Mouse (Mus musculus): Measurements from ENCODE around the gene Olfr978. TPM values are rescaled to one million over a fixed set of nuclear protein-coding genes. Genes with fewer than 3 reads are reported as not detected.
"Not testable (repeated sequence)": the region's sequence is repeated elsewhere in the genome, so short reads cannot be mapped to it uniquely, and the experiment has no call there.

The Olfr978 gene
- not detected in 2 replicates for polyA plus RNA-seq (2015; fragmentation: Nextera tagmentation; extraction: Ambion mirVana)

DNA sequence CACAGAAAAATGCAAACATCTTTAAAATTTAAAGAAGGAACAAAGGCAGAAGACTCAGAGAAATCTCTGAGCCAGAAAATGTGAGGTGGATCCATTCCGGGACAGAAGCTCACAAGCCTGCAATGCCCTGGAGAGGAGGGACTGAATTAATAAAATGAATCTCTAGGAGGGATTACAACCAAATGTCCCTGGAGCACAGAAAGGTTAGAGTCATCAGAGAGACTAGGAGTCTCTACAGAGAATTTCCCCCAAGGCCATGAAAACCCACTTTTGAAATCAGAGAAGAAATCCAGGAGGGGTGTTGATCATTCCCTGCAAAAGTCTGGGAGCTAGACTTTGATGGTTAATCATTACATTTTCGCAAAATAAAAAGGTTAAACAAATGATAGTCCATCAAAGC is at the start of gene Olfr978:
Gene Olfr978 (plus strand): TSS at position 301 of the 400 bp plus-strand sequence.
- Histone ChIP-seq H3K27me3 (replicated peaks; ENCODE audit: control insufficient read depth, insufficient read depth, low read length) (no peaks in the 10 kb centered on the region), H3K4me3 (ENCODE audit: low read length) (no peak within 1 kb of the TSS), H3K9ac (ENCODE audit: low read depth, low read length) (no peak within 1 kb of the TSS), H3K27ac (ENCODE audit: low read depth, low read length) (no peak within 1 kb of the TSS), H3K36me3 (ENCODE audit: control insufficient read depth, insufficient read depth, low read length) (no peaks in the 10 kb centered on the region), H3K4me2 (ENCODE audit: low read length) (no peak within 1 kb of the TSS), H3K4me1 (ENCODE audit: control insufficient read depth, insufficient read depth, low read depth, low read length) (no peaks in the 10 kb centered on the region), H3K9me3 (ENCODE audit: control insufficient read depth, low read length) (no peaks in the 10 kb centered on the region)
- WGBS, result 91% methylated on average over 2 of the region's 2 CpGs
- no peak for ATAC-seq

DNA sequence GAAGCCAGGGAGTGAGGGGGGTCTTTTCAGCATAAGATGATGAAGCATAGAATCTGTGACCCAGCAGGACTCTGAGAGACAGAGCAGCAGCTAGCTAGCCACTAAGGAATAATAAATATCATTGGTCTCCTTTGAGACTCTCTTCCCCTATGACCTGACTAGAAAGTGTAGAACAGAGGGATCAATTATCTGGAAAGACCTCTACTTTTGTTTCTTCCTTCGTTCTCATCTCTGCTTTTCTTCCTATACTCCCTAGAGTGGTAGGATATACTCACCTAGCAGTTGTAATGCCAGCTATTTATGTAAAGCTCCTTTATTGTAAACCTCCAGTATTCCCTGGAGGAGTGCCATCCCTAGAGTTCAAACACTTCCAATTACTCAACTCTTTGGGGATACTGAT is 40.0 kb upstream of the Olfr978 start, which contains the start of gene Olfr975:
Gene Olfr975 (minus strand): TSS at position 101 of the 400 bp plus-strand sequence.
- 74% methylated on average over 1 of the region's 1 CpGs for whole genome bisulfite sequencing
- Histone ChIP-seq H3K9me3 (ENCODE audit: control insufficient read depth, low read length) (no peaks in the 10 kb centered on the region), H3K27ac (ENCODE audit: low read depth, low read length) (no peak within 1 kb of the TSS), H3K4me3 (ENCODE audit: low read length) (no peak within 1 kb of the TSS), H3K9ac (ENCODE audit: low read depth, low read length) (no peak within 1 kb of the TSS), H3K4me2 (ENCODE audit: low read length) (no peak within 1 kb of the TSS), H3K4me1 (ENCODE audit: control insufficient read depth, insufficient read depth, low read depth, low read length) (no peaks in the 10 kb centered on the region), H3K36me3 (ENCODE audit: control insufficient read depth, insufficient read depth, low read length) (no peaks in the 10 kb centered on the region), H3K27me3 (replicated peaks; ENCODE audit: control insufficient read depth, insufficient read depth, low read length) (no peaks in the 10 kb centered on the region)
- ATAC-seq, result no peak

DNA sequence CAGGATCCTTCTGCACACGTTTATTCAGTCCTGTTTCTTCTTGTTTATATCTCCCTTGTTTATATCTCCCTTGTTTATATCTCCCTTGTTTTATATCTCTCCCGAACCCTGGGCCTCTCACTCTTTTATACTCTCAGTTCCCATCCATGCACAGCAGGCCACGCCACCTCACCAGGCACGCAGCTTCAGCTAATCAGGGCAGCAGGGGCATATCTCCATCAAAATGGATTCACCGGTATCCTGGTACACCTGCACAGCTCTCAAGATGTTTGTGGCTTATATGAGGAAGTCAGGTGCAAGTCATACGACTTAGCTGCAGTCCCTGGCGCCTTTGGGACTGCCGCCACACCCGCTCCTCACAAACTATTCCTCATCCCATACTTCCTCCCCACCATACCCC is 30.9 kb upstream of the Olfr978 start, which contains the start of gene Olfr976:
Gene Olfr976 (minus strand): TSS at position 101 of the 400 bp plus-strand sequence.
- H3K9me3 ChIP-seq (ENCODE audit: control insufficient read depth, low read length); H3K4me1 ChIP-seq (ENCODE audit: control insufficient read depth, insufficient read depth, low read depth, low read length); H3K27ac ChIP-seq (ENCODE audit: low read depth, low read length); H3K27me3 ChIP-seq (replicated peaks; ENCODE audit: control insufficient read depth, insufficient read depth, low read length); H3K36me3 ChIP-seq (ENCODE audit: control insufficient read depth, insufficient read depth, low read length); ATAC-seq; H3K4me2 ChIP-seq (ENCODE audit: low read length); H3K9ac ChIP-seq (ENCODE audit: low read depth, low read length); H3K4me3 ChIP-seq (ENCODE audit: low read length): not testable (repeated sequence)
- WGBS, result 84% methylated on average over 6 of the region's 9 CpGs

- not testable (repeated sequence) for H3K36me3 ChIP-seq (ENCODE audit: control insufficient read depth, insufficient read depth, low read length); ATAC-seq; H3K4me1 ChIP-seq (ENCODE audit: control insufficient read depth, insufficient read depth, low read depth, low read length); H3K9me3 ChIP-seq (ENCODE audit: control insufficient read depth, low read length); H3K27me3 ChIP-seq (replicated peaks; ENCODE audit: control insufficient read depth, insufficient read depth, low read length); H3K27ac ChIP-seq (ENCODE audit: low read depth, low read length); H3K4me3 ChIP-seq (ENCODE audit: low read length); H3K9ac ChIP-seq (ENCODE audit: low read depth, low read length); H3K4me2 ChIP-seq (ENCODE audit: low read length)
- WGBS, result 92% methylated on average over 1 of the region's 1 CpGs
These were observed 15.2 kb upstream of the Olfr978 start for GRCm38 (mm10) chr9:39976581-39977145.

- WGBS, result 100% methylated on average over 1 of the region's 1 CpGs
- Histone ChIP-seq H3K4me2 (ENCODE audit: low read length) (no peak within 1 kb of the TSS), H3K4me1 (ENCODE audit: control insufficient read depth, insufficient read depth, low read depth, low read length) (no peaks in the 10 kb centered on the region), H3K27me3 (replicated peaks; ENCODE audit: control insufficient read depth, insufficient read depth, low read length) (no peaks in the 10 kb centered on the region), H3K9me3 (ENCODE audit: control insufficient read depth, low read length) (no peaks in the 10 kb centered on the region), H3K36me3 (ENCODE audit: control insufficient read depth, insufficient read depth, low read length) (no peaks in the 10 kb centered on the region), H3K4me3 (ENCODE audit: low read length) (no peak within 1 kb of the TSS), H3K27ac (ENCODE audit: low read depth, low read length) (no peak within 1 kb of the TSS), H3K9ac (ENCODE audit: low read depth, low read length) (no peak within 1 kb of the TSS)
- no peak for ATAC-seq
These were observed 11.5 kb downstream of the Olfr978 start, which contains the start of gene Olfr979 for GRCm38 (mm10) chr9:40003365-40003764. Gene Olfr979, minus strand, starts transcription at chr9:40003465.

- Histone ChIP-seq H3K4me1 (ENCODE audit: control insufficient read depth, insufficient read depth, low read depth, low read length) (no peaks in the 10 kb centered on the region), H3K27me3 (replicated peaks; ENCODE audit: control insufficient read depth, insufficient read depth, low read length) (no peaks in the 10 kb centered on the region), H3K9me3 (ENCODE audit: control insufficient read depth, low read length) (no peaks in the 10 kb centered on the region), H3K4me3 (ENCODE audit: low read length) (no peak within 1 kb of the TSS), H3K4me2 (ENCODE audit: low read length) (no peak within 1 kb of the TSS), H3K27ac (ENCODE audit: low read depth, low read length) (no peak within 1 kb of the TSS), H3K36me3 (ENCODE audit: control insufficient read depth, insufficient read depth, low read length) (no peaks in the 10 kb centered on the region), H3K9ac (ENCODE audit: low read depth, low read length) (no peak within 1 kb of the TSS)
- WGBS, result 94% methylated on average over 1 of the region's 1 CpGs
- no peak for ATAC-seq
These were observed 17.6 kb downstream of the Olfr978 start, which contains the start of gene Olfr980 for GRCm38 (mm10) chr9:40009482-40009881. Gene Olfr980, minus strand, starts transcription at chr9:40009582.

DNA sequence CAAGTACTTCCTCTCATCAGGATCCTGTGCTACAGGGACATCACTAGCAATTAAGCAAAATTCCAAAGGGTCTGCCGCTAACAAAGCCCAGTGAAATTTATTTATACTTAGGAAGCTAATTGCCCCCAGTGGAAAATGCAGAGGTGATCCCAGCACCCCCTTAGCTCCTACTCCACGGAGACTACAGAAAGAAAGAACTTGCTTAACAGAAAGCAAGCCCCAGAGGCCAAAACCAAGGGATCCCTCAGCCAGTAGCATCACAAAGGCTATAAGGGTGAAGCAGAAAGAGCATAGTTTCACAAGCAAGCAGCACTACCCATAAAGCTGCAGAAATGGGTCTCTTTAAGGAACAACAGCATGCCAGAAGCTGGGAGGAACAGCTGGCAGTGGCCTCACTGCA is 29.3 kb downstream of the Olfr978 start, which contains the start of gene Olfr981:
Gene Olfr981 (plus strand): TSS at position 301 of the 400 bp plus-strand sequence.
- WGBS, result 70% methylated on average over 2 of the region's 2 CpGs

More for the DNA sequence above, 29.3 kb downstream of the Olfr978 start, which contains the start of gene Olfr981:
- Histone ChIP-seq H3K27me3 (replicated peaks; ENCODE audit: control insufficient read depth, insufficient read depth, low read length) (no peaks in the 10 kb centered on the region), H3K9me3 (ENCODE audit: control insufficient read depth, low read length) (no peaks in the 10 kb centered on the region), H3K4me3 (ENCODE audit: low read length) (no peak within 1 kb of the TSS), H3K36me3 (ENCODE audit: control insufficient read depth, insufficient read depth, low read length) (no peaks in the 10 kb centered on the region), H3K4me2 (ENCODE audit: low read length) (no peak within 1 kb of the TSS), H3K27ac (ENCODE audit: low read depth, low read length) (no peak within 1 kb of the TSS), H3K4me1 (ENCODE audit: control insufficient read depth, insufficient read depth, low read depth, low read length) (no peaks in the 10 kb centered on the region), H3K9ac (ENCODE audit: low read depth, low read length) (no peak within 1 kb of the TSS)
- ATAC-seq, result no peak

Other genes starting within 250 kb of the Olfr978 start
- gene Olfr967, start 245.9 kb upstream of the Olfr978 start, polyA plus RNA-seq (2015; fragmentation: Nextera tagmentation; extraction: Ambion mirVana), result not detected in 2 replicates
- not detected in 2 replicates for gene Olfr968, start 208.9 kb upstream of the Olfr978 start, polyA plus RNA-seq (2015; fragmentation: Nextera tagmentation; extraction: Ambion mirVana)
- gene Olfr969, start 201.2 kb upstream of the Olfr978 start, polyA plus RNA-seq (2015; fragmentation: Nextera tagmentation; extraction: Ambion mirVana), result not detected in 2 replicates
- not detected in 2 replicates for gene Olfr970, start 183.3 kb upstream of the Olfr978 start, polyA plus RNA-seq (2015; fragmentation: Nextera tagmentation; extraction: Ambion mirVana)
- gene Olfr971, start 155.2 kb upstream of the Olfr978 start, polyA plus RNA-seq (2015; fragmentation: Nextera tagmentation; extraction: Ambion mirVana), result not detected in 2 replicates
- not detected in 2 replicates for gene Olfr972, start 125.7 kb upstream of the Olfr978 start, polyA plus RNA-seq (2015; fragmentation: Nextera tagmentation; extraction: Ambion mirVana)
- not detected in 2 replicates for gene Olfr229, start 84.8 kb upstream of the Olfr978 start, polyA plus RNA-seq (2015; fragmentation: Nextera tagmentation; extraction: Ambion mirVana)
- not detected in 2 replicates for gene Olfr974, start 54.6 kb upstream of the Olfr978 start, polyA plus RNA-seq (2015; fragmentation: Nextera tagmentation; extraction: Ambion mirVana)
- 0.05 TPM in 1 of 2 replicates, not detected in the other for gene Olfr975, start 40.1 kb upstream of the Olfr978 start, polyA plus RNA-seq (2015; fragmentation: Nextera tagmentation; extraction: Ambion mirVana)
- gene Olfr976, start 31.0 kb upstream of the Olfr978 start, polyA plus RNA-seq (2015; fragmentation: Nextera tagmentation; extraction: Ambion mirVana), result not detected in 2 replicates
- gene Olfr979, start 11.4 kb downstream of the Olfr978 start, polyA plus RNA-seq (2015; fragmentation: Nextera tagmentation; extraction: Ambion mirVana), result not detected in 2 replicates
- not detected in 2 replicates for gene Olfr980, start 17.5 kb downstream of the Olfr978 start, polyA plus RNA-seq (2015; fragmentation: Nextera tagmentation; extraction: Ambion mirVana)
- not detected in 2 replicates for gene Olfr981, start 29.4 kb downstream of the Olfr978 start, polyA plus RNA-seq (2015; fragmentation: Nextera tagmentation; extraction: Ambion mirVana)
- not detected in 2 replicates for gene Olfr982, start 81.7 kb downstream of the Olfr978 start, polyA plus RNA-seq (2015; fragmentation: Nextera tagmentation; extraction: Ambion mirVana)
- gene Olfr983, start 101.5 kb downstream of the Olfr978 start, polyA plus RNA-seq (2015; fragmentation: Nextera tagmentation; extraction: Ambion mirVana), result not detected in 2 replicates
- not detected in 2 replicates for gene Olfr984, start 122.1 kb downstream of the Olfr978 start, polyA plus RNA-seq (2015; fragmentation: Nextera tagmentation; extraction: Ambion mirVana)
- not detected in 2 replicates for gene Olfr985, start 138.1 kb downstream of the Olfr978 start, polyA plus RNA-seq (2015; fragmentation: Nextera tagmentation; extraction: Ambion mirVana)
- gene Tmem225, start 156.0 kb downstream of the Olfr978 start, polyA plus RNA-seq (2015; fragmentation: Nextera tagmentation; extraction: Ambion mirVana), result not detected in 2 replicates
- gene Olfr986, start 188.8 kb downstream of the Olfr978 start, polyA plus RNA-seq (2015; fragmentation: Nextera tagmentation; extraction: Ambion mirVana), result 0.08 TPM in 1 of 2 replicates, not detected in the other
- gene Zfp202, start 200.2 kb downstream of the Olfr978 start, polyA plus RNA-seq (2015; fragmentation: Nextera tagmentation; extraction: Ambion mirVana), result 11.2 TPM in 2 replicates

All from hindbrain, embryonic 16.5 days (tissue).